Mouse (Mus musculus) layer of hippocampus, postnatal 10 days (tissue): ENCODE results near the gene Fam69a. TPM values are rescaled to one million over a fixed set of nuclear protein-coding genes. Genes with fewer than 3 reads are reported as not detected.
"Not testable (repeated sequence)": the region's sequence is repeated elsewhere in the genome, so short reads cannot be mapped to it uniquely, and the experiment has no call there.

Source experiments
- DNase-seq, 2 experiments: peaks; one replicate each; pipeline ENCODE4 v3.0.0; 2021; ENCODE audit warnings: low spot score in 2 of 2
- total RNA-seq, 2 experiments: library from RNA; stranded (reverse); gene quantifications; 2 replicates each; pipeline ENCODE4 v1.2.3; 2021

The Fam69a gene
- total RNA-seq, 2 experiments from 2014 or later, result 55.2 to 60.1 TPM

DNA sequence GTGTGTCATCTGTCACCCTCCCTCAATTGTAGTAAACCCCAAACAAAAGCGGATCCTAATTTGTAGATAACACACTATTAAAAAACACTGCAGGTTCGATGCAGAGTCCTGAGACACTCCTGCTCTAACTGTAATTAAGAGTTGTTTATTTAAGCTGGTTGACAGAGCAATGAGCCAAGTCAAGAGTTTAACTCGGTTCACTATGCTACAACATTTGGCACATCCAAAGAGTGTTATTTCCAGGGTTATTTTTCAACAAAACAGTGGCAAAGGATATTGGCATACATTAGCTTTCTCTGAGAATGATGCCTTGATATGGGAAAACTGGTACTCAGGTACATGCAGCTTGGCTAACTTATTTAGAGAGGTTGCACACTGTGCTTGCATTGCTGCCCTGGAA, 4.9 kb downstream of the Fam69a start:
- DNase-seq, result no peak

DNA sequence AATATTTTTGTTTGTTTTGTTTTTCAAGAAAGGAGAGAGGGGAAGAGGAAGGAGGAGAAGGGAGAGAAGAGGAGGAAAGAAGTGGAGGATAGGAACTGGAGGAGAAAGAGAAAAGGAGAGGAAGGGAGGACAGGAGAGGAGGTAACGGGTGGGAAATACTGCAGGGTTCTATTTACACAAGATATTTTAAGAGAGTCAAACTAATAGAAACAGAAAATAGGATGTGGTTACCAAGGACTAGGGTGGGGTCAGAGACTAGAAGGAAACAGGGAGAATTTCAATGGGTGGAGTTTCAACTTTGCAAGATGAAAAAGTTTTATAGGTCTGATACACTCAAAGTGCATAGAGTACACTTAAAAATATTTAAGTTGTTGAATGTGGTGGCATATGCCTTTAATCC, 7.0 kb downstream of the Fam69a start:
- no peak for DNase-seq

DNA sequence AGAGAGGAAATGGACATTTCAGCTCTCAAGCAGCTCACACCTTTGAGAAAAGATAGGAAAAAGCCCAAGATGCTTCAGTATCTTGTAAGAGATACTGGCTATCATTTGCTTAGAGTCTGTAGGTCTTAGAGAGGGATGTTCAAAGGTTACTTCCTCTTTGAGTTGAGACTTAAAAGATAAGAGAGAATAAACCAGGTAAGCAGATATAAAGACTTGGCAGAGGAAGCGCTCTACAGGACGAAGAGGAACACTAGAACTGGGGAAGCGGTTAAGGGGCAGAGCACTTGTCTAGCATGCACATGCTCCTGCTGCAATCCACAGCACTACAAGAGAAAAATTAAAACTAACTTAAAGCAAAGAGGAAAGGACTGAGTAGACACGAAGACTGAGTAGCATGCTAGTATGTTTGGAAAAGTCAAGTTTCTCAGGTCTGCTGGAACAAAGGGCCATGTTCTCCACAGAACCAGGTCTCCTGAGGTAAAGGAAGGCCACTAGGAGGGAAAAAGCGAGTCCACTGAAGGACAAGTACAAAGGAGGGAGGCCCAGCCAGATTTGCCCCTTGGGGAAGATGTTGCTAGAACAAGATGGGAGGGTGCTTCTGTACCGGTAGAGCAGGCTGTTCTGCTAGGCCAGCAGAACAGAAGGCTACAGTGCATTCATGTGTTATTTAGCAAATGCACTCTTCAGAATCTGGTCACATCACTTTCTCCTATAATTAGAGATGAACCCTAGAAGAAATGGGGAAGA, 8.4 kb downstream of the Fam69a start:
- DNase-seq, result no peak

DNA sequence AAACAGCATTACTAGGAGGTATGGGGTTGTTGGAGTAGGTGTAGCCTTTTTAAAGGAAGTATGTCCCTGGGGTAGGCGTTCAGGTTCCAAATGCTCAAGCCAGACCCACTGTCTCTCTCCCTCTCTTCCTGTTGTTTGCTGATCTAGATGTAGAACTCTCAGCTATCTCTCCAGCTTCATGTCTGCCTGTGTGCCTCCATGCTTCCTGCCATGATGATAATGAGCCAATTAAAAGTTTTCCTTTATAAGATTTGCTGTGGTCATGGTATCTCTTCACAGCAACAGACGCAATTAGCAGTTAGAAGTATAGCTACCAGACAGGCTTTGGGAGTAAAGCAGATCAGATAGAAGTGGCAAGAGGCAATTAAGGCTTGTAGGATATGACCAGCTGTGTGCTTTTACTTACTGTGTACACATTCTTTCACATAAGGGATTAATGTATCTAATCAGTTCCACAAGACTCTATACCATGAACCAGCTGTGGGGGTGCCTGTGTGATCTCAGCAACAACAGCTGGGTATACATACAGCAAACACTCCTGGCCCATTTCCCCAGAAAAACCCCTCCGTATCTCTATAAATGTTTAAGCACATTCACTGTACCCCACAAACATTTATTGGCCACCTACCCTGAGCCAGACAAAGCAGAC, 9.1 kb downstream of the Fam69a start:
- no peak for DNase-seq

DNA sequence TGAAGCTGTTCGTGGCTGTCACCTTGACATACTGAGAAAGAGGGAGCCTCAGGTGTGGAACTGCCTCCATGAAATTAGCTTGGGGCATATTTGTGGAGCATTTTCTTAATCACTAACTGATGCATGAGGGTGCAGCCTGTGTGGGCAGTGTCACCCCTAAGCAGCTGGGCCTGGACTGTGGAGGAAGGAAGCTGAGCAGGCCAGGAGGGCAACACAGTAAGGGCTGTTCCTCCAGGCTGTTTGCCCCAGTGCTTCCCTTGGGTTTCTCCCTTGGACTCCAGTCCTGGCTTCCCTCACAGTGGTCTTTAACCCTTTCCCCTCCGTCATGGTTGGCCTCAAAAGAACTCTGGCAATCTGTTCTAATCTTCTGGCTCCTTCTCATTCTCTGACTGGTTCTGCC, 13.6 kb downstream of the Fam69a start:
- DNase-seq, result no peak

DNA sequence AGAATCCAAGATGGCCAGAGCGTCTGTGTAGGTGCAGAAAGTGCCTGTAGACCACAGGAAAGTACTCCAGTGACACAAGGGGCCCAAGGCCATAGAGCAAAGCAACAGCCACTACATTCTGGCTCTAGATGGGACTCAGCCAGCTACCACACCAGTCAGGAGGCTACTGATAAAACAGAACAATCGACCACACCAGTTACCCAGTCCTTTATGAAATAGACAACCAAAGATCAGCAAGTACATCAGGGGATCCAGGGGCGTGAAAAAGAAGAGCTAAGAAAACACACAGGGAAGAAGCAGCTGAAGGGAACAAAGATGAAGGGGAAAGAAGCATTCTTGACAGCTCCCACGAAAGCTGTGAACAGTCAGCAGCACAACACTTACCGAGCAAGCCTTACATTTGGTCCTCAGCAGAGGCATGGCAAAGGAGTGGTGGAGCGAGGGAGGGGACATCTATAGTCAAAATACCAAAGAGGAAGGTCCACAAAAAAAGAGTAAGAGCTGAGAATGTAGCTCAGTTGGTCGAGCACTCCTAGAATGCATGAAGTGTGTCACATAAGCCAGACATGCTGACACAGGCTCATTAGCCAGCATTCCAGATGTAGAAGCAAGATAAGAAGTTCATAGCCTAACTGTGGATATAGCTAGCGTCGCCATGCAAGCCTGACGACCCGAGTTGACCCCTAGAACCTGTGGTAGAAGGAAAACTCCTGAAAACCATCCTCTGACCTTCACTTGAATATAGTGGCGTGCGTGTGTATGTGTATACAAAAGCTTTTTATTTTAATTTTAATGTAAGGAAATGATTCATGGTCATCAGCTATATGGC, 14.2 kb downstream of the Fam69a start:
- no peak for DNase-seq

DNA sequence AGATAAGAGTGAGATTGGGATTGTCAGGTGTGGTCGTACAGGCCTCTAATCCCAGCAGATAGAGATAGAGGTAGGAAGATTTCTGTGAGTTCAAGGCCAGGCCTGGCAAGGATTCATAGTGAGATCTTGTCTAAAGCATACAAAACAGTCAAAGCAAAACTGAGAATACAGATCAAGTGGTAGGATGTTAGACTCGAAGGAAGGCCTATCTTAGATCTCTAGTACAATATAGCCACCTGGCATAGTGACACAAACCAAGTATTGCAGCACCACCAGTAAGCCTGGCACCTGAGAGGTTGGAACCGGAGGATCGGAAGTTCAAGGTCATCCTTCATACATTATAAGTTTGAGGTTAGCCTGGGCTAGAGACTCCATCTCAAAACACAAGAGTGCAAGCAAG, 15.8 kb downstream of the Fam69a start:
- DNase-seq, result no peak

DNA sequence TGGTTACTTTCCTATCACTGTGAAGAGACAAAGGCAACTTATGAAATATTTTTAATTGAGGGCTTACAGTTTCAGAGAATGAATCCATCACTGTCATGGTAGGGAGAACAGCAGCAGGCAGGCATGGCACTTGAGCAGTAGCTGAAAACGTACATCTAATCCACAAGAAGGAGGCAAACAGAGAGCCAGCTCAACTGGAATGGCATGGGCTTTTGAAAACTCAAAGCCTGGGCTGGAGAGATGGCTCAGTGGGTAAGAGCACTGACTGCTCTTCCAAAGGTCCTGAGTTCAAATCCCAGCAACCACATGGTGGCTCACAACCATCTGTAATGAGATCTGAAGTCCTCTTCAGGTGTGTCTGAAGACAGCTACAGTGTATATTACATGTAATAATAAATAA, 17.1 kb downstream of the Fam69a start:
- DNase-seq, result not testable (repeated sequence)

DNA sequence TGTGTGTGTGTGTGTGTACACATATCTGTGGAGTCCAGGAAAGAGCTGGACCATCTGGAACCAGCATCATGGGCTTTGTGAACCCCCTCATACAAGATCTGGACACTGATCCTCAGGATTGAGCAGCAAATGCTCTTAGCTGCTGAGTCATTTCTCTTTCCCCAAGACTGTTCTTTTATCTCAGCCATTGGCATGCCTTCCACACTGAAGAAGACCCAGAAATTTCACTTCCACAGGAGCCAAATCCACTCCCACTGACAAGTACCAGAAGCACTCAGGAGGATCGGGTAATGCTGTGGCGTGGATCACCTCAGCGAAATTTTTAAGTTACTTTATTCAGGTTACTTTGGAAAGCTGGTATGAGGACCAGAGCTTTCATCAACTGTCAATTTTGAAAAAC, 18.8 kb downstream of the Fam69a start:
- no peak for DNase-seq

DNA sequence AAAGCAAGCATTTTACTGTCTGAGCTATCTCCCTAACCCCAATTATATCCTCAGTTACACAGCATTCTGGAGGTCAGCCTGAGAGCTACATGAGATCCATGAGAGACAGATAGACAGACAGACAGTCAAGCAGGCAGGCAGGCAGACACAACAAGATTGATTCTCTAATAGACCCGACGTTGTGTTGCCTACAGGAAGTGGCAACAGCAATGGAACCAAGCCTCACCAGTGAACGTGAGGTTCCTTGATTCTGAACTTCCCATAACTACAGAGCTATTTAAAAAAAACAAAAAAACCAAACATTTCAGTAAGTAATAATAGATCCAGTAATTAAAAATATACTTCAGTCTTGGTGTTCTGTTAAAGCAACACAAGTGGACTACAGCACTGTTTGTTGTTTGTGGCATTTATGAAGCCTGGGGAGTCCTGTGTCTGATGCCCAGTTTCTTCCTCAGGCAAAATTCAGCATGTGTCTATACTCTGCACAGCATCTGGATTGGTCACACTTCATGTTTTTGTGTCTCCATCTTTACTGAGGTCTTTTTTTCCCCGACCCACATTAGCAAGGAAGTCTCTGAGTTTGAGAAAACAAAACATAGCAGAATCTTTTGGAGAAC, 19.9 kb downstream of the Fam69a start:
- no peak for DNase-seq

DNA sequence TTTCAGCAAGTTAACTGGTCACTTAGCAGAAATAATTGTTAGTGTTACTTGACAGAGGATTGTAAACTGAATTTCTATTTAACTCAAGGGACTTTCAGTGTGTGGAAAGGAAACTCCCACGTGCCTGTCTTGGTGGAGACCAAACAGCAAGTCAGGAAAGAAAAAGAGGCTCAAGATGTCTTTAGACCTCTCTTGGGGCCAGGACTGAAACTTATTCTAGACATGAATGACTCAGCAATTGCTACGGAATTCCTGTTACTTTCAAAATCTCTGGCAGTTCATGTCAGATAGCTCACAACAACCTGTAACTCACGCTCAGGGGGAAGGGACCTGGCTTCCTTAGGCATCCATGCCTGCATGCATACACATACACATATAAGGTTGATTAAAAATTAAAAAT, 20.7 kb downstream of the Fam69a start:
- no peak for DNase-seq

DNA sequence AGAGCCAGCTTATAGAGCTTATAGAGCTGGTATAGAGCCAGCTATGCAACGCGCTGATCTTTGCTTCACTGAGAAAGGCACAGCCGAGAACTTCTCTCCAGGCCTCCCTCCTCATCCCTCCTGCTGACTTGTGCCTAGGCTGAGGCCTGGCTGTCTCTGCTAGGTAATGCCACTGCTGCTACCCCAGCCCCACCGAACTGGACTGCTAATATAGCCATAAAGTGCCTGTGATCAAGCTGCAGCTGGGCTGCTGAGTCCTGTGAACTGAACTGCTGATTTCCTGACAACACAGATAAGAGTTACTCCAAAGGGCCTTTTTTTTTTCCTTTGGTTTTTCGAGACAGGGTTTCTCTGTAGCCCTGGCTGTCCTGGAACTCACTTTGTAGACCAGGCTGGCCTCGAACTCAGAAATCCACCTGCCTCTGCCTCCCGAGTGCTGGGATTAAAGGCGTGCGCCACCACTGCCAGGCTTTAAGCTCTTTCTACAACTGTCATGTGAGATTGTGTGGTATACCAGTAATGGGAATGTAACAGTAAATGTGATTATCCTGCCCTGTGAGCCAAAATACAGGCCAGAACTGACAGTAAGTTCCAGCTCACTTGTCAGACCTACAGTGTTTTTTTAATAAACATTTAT, 21.4 kb downstream of the Fam69a start:
- no peak for DNase-seq

DNA sequence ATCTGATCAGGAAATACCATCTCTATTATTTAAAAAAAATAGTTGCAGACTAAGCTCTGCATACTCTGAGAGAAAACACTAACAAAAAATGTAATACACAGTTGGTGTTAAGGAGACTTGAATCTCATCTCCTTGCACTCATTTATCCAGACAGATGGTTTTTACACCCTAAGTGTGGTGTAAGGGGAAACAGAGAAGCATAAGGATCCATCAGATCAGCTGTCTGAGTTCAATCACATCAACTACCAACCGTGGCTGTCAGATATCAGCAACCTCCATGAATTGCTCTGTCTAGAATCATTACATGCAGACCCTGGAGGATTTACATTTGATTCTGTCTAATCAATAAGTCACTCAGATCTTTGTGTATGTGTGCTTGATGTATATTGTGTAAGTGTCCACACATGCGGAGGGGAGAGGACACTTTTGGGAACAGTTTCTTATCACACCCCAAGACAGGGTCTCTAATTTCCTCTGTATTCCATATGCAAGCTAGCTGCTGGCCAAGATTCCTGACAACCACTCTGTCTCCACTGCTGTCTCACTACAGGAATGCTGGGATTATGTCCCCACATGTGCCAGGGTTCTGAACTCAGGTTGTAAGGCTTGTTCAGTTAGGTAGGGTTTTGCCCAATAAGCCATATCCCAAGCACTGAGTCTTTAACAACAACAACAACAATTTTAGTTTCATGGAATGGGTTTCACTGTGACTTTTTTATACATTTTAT, 22.7 kb downstream of the Fam69a start:
- no peak for DNase-seq

DNA sequence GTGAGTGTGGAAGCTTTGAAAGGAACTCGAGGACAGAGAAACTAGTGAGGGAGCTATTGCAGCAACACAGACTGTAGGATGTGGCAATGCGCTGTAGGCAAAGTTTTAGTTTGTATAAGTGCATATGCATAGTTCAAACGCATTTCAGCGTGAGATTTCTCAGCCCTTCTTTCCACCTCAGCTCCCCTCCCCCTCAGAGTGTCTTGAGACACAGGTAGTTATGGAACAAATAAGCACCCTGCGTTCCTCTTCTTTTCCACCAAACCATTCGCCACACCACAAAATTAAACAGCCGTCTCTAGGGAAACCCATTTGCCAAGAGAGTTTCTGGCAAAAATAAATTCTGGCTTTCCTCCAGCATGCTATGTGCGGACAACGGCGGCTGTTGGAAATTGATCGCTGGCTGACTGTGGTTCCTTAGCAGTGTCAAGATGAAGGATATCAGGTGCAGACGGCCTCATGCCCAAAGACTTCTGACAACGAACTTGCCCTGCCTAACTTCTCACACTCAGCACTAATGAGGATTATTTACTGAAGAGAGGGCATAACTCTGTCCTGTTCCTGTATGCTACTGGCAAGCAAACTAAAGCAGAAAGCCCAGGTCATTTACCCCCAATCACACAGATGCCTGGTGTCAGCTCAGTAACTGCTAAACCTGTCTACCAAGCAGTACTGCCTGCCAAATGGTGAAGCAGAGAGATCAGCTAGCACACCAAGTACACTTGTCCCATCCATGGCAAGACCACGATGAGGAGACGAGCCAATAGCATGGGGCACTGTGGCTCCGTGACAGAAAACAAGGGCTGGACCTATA, 25.2 kb downstream of the Fam69a start:
- peak; percentile 31 to 42 for DNase-seq

DNA sequence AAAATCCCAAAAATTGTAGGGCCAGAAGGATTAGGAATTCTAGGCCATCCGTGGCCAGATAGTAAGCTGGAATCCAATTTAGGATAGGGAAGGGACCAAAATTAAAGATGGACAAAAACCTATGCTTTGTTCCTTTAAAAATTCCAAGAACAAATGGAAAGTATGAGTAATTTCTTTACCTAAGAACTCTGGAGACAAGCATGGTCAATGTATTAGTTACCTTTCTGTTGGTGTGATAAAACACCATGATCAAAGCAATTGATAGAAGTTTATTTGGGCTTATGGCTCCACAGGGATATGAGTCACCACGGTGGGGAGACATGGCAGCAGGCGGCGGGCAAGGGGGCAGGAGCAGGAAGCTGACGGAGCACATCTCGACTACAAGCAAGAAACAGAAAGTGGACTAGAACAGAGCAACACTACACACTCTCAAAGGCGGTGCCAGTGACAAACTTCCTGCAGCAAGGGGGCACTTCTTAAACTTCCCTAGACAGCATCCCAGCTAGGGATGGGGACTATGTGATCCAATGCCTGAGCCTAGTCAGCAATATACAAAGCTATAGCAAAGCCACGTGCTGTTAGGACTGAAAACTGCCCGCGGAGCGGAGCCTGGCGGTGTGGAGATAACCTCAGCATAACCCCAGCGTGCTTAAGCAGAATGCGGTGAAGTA, 26.2 kb downstream of the Fam69a start:
- DNase-seq, result no peak

DNA sequence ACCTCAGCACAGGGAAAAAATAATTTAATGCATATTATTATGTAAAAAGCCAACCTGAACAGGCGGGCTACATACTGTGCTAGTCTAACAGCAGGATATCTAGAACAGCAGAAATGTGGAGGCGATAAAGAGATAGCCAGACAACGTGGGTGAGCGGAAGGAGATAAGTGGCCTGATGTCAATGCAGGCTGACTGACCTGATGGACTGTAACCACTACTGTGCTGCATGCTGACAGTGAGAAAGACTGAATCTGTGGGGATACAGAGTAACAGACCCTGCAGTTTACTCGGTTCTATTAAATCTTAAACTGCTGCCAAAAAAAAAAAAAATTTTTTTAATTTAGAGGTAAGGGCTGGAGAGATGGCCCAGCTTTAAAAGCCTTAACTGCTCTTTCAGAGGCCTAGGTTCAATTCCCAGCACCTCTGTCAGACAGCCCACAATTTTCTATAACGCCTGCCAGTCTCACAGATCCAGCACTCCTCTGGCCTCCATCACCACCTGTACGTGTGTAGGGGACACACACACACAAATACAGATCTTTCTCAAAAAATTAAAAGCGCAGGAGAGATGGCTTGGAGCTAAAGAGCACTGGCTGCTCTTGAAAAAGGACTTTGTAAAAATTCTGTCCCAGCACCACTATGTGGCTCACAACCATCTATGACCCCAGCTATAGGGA, 27.1 kb downstream of the Fam69a start:
- DNase-seq, result no peak

DNA sequence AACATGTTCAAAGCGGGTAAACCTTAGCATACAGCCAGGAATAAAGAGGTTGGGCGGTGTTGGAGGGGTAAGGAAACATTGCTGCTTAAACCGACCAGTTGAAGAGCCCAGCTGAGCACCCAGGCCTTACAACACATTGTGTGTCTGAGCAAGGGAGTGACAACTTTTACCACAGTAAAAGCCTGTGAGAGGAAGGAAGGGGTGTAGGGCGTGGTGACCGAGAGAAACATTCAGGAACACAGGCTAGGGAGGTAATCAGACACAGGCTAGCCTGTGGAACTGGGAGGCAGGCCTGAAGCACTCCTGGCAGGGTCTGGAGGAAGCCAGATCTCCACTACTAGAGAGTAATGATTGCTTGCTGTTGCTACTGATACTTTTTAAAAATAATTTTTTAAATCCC, 36.2 kb downstream of the Fam69a start:
- no peak for DNase-seq

DNA sequence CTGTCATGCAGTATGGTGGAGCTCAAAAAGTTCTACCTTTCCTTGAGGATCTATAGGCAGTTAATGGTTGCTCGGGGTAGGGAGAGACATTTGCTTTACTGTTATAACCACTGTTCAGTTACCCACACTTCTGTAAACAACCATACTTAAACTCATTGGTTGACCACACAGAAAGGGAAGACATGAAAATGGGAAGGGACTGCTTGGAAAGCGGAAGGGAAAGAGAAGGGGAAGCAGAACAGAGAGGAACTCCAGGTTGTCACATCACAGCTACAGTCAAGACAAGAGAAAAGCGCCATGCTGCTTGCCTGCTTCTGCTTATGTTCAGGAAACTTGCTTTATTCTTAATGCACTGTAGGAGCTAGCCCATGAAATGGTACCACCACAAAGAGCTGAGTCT, 37.3 kb downstream of the Fam69a start:
- DNase-seq, result no peak

DNA sequence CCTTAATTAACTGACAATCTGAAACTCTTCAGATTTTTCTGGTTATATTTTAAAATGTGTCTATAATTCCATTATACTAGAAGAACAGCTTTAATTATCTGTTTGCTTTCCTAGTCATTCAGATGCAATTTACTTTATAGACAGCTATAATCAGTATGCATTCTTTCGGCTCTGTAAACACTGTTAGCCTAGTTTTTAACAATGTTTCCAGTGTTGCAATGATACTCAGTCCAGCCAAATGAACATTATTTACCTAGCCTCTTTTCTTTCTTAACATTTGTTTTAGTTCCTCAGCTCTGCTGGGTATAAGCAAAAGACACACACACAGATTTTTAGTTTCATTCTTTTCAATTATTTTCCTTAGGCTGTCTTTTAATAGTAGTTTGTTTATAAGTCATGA, 38.0 kb downstream of the Fam69a start:
- DNase-seq, result no peak
